Mouse (Mus musculus): ENCODE results near the gene 1700034J05Rik. TPM values are rescaled to one million over a fixed set of nuclear protein-coding genes. Genes with fewer than 3 reads are reported as not detected.

Gene 1700034J05Rik
- not detected for total RNA-seq (2021)
- polyA plus RNA-seq (2012; rRNA removed), result not detected in 2 replicates
- long read RNA-seq, result 0 reads

DNA sequence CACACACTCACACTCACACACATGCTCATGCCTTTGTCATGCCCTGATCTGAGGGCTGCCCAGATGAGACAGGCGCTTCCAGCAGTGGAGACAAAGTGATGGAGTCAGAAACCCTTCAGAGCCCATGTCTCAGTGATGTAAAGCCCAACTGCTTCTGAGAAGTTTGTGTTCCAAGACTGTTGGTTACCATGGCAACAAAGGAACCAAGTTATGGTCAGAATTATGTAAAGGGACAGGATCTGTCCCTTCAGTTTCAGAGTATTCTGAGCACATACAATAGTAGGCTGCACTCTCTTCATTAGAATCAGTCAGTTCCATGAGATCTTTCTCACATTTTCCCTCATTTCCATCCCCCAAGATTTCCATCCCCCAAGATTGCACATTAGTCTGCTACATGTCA, at the start of gene 1700034J05Rik:
Gene 1700034J05Rik, minus strand, starts transcription at position 165 of the 400 bp plus-strand sequence.
- H3K27ac ChIP-seq, result no peak within 1 kb of the TSS
- intact Hi-C loops (cut with DNase I), result no loop called here
- DNase-seq, result no peak
- 80% methylated on average over 1 of the region's 1 CpGs for whole genome bisulfite sequencing
- TF ChIP-seq POLR2A (IDR thresholded peaks at IDR 0.05; ENCODE audit: insufficient read depth, low read depth, low read length), result no peak
- no peak for TF ChIP-seq CTCF (IDR thresholded peaks at IDR 0.05)
- no peak for TF ChIP-seq EP300 (IDR thresholded peaks at IDR 0.05; ENCODE audit: insufficient read depth, low read depth, low read length)
- peaks cover 4% of the 10 kb centered on the region; the same call in 1 of the 2 replicates for H3K36me3 ChIP-seq (ENCODE audit: control insufficient read depth, insufficient read depth, low read length)
- H3K27me3 ChIP-seq (ENCODE audit: control insufficient read depth, insufficient read depth, low read length), result no peaks in the 10 kb centered on the region
- no peak within 1 kb of the TSS for H3K9ac ChIP-seq (ENCODE audit: low read depth, low read length)
- H3K79me2 ChIP-seq (replicated peaks; ENCODE audit: control insufficient read depth, insufficient read depth, low read length), result peaks cover 5% of the 10 kb centered on the region
- no peak within 1 kb of the TSS for H3K4me3 ChIP-seq
- H3K4me1 ChIP-seq (ENCODE audit: control insufficient read depth, insufficient read depth, low read length), result peaks cover 8% of the 10 kb centered on the region

DNA sequence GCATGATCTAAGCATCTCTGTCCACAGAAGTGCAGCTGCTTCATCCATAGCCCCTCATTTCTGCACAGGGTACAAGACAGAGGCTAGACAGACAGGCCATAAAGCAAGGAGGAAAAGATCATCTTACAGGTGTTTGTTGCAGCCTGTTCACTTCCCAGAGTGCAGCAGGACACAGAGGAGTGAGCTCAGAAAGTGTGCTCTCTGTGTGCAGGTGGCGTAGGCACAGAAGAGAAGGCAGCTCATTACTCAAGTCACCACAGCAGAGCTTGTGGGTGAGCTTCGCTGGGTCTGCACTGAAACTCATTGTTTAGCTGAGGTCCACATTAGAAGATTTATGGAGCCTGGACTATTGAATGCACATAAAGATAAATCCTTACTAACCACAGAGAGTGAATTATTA, 45.5 kb upstream of the 1700034J05Rik start:
- DNase-seq, result no peak
- H3K4me1 ChIP-seq (ENCODE audit: control insufficient read depth, insufficient read depth, low read length), result no peaks in the 10 kb centered on the region
- H3K4me3 ChIP-seq, result no peak overlapping the region
- no peak overlapping the region for H3K9ac ChIP-seq (ENCODE audit: low read depth, low read length)
- intact Hi-C loops (cut with DNase I), result loop anchor here (10.0 kb wide), 2 partner anchors 345 to 955 kb away; no protein-coding TSS in a partner anchor
- TF ChIP-seq EP300 (IDR thresholded peaks at IDR 0.05; ENCODE audit: insufficient read depth, low read depth, low read length), result no peak
- no peak for TF ChIP-seq POLR2A (IDR thresholded peaks at IDR 0.05; ENCODE audit: insufficient read depth, low read depth, low read length)
- TF ChIP-seq CTCF (IDR thresholded peaks at IDR 0.05), result no peak
- no peaks in the 10 kb centered on the region; the same call in 1 of the 2 replicates for H3K36me3 ChIP-seq (ENCODE audit: control insufficient read depth, insufficient read depth, low read length)
- 93% methylated on average over 2 of the region's 2 CpGs for WGBS
- H3K27ac ChIP-seq, result no peak overlapping the region
- no peaks in the 10 kb centered on the region for H3K79me2 ChIP-seq (replicated peaks; ENCODE audit: control insufficient read depth, insufficient read depth, low read length)
- H3K27me3 ChIP-seq (ENCODE audit: control insufficient read depth, insufficient read depth, low read length), result no peaks in the 10 kb centered on the region

DNA sequence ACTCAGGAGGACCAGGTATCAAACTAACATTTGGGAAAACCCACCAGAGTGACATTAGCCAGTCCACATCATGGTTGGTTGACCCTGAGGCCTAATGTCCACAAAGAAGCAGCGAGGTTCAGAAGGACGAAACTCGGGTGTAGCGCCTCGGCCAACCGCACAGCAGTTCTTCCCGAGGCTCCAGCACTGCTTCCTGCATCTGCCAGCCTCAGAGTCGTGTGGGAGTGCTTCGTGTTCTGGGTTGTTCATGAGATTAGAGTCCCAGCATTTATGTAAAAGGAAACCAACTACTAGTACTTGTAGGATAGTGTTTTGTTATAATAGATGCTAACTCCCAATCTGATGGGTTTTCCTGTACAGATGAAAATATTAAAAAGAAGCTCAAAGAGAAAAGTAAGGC, 45.1 kb upstream of the 1700034J05Rik start:
- Histone ChIP-seq H3K79me2 (replicated peaks; ENCODE audit: control insufficient read depth, insufficient read depth, low read length) (no peaks in the 10 kb centered on the region), H3K4me1 (ENCODE audit: control insufficient read depth, insufficient read depth, low read length) (no peaks in the 10 kb centered on the region), H3K9ac (ENCODE audit: low read depth, low read length) (no peak overlapping the region), H3K36me3 (ENCODE audit: control insufficient read depth, insufficient read depth, low read length) (peaks cover 3% of the 10 kb centered on the region; the same call in 1 of the 2 replicates), H3K4me3 (no peak overlapping the region), H3K27ac (no peak overlapping the region), H3K27me3 (ENCODE audit: control insufficient read depth, insufficient read depth, low read length) (no peaks in the 10 kb centered on the region)
- TF ChIP-seq CTCF (IDR thresholded peaks at IDR 0.05) (no peak), EP300 (IDR thresholded peaks at IDR 0.05; ENCODE audit: insufficient read depth, low read depth, low read length) (no peak), POLR2A (IDR thresholded peaks at IDR 0.05; ENCODE audit: insufficient read depth, low read depth, low read length) (no peak)
- intact Hi-C loops (cut with DNase I), result loop anchor here (10.0 kb wide), 1 partner anchor 345 kb away; no protein-coding TSS in a partner anchor
- no peak for DNase-seq
- WGBS, result 82% methylated on average over 9 of the region's 9 CpGs

DNA sequence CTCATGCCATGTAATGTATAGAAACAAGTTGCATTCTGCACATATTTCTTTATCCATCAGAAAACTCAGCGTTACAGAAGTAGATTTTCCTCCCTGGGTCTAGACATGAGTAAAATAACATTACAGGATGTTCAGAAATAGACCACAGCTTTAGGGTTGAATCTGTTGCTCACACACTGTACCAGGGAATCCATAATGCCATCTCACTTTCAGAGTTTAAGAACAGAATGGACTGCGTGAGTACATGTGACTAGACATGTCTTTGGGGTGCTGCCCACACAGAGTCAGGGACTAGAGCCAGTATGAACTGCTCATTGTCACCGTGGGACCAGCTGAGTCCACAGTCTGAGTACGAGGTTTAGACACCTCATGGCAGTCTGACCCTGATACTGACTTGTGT, 44.5 kb upstream of the 1700034J05Rik start:
- TF ChIP-seq CTCF (IDR thresholded peaks at IDR 0.05) (no peak), EP300 (IDR thresholded peaks at IDR 0.05; ENCODE audit: insufficient read depth, low read depth, low read length) (no peak), POLR2A (IDR thresholded peaks at IDR 0.05; ENCODE audit: insufficient read depth, low read depth, low read length) (no peak)
- 86% methylated on average over 4 of the region's 4 CpGs for WGBS
- Histone ChIP-seq H3K27me3 (ENCODE audit: control insufficient read depth, insufficient read depth, low read length) (no peaks in the 10 kb centered on the region), H3K4me1 (ENCODE audit: control insufficient read depth, insufficient read depth, low read length) (no peaks in the 10 kb centered on the region), H3K9ac (ENCODE audit: low read depth, low read length) (no peak overlapping the region), H3K79me2 (replicated peaks; ENCODE audit: control insufficient read depth, insufficient read depth, low read length) (no peaks in the 10 kb centered on the region), H3K36me3 (ENCODE audit: control insufficient read depth, insufficient read depth, low read length) (peaks cover 3% of the 10 kb centered on the region; the same call in 1 of the 2 replicates), H3K4me3 (no peak overlapping the region), H3K27ac (no peak overlapping the region)
- intact Hi-C loops (cut with DNase I), result loop anchor here (10.0 kb wide), 1 partner anchor 344 kb away; no protein-coding TSS in a partner anchor
- no peak for DNase-seq

DNA sequence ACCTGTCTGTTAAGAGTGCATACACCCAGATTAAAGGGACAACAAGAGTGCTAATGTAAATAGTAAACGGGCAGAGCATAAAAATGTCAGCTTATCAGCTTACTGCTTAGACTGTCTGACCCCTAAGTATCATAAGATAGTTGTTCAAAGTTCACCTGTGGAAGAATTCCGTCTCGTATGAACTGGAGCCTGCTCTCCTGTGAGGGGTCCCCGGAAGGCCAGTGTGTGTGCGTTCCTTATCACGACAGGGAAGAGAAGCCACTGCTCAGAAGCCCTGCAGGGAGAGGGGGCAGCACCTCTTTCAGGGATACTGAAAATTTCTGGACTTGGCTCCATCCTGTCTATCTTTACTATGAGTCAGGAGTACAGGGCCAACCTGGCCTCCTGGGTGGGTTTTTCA, 42.8 kb upstream of the 1700034J05Rik start:
- Histone ChIP-seq H3K4me3 (no peak overlapping the region), H3K4me1 (ENCODE audit: control insufficient read depth, insufficient read depth, low read length) (no peaks in the 10 kb centered on the region), H3K36me3 (ENCODE audit: control insufficient read depth, insufficient read depth, low read length) (peaks cover 3% of the 10 kb centered on the region; the same call in 1 of the 2 replicates), H3K27me3 (ENCODE audit: control insufficient read depth, insufficient read depth, low read length) (no peaks in the 10 kb centered on the region), H3K9ac (ENCODE audit: low read depth, low read length) (no peak overlapping the region), H3K27ac (no peak overlapping the region), H3K79me2 (replicated peaks; ENCODE audit: control insufficient read depth, insufficient read depth, low read length) (no peaks in the 10 kb centered on the region)
- TF ChIP-seq POLR2A (IDR thresholded peaks at IDR 0.05; ENCODE audit: insufficient read depth, low read depth, low read length) (no peak), CTCF (IDR thresholded peaks at IDR 0.05) (no peak), EP300 (IDR thresholded peaks at IDR 0.05; ENCODE audit: insufficient read depth, low read depth, low read length) (no peak)
- WGBS, result 76% methylated on average over 6 of the region's 6 CpGs
- intact Hi-C loops (cut with DNase I), result loop anchor here (10.0 kb wide), 1 partner anchor 342 kb away; no protein-coding TSS in a partner anchor
- DNase-seq, result no peak

DNA sequence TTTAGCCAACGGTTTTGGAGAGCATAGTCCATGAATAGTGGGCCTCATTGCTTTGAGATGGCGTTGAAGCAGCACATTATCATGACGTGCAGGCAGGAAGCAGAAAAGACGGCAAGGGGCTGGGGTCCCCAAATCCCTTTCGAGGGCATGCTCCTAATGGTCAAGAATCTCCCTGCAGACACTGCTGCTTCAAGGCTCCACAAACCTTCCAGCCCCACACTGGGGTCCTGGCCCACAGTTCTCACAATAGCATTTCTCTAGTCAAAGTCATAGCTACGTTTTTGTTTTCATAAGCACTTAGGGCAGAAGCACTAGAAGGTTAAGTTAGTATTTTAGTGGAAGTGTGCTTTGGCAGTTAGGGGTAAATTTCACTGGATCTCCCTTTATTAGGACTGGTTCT, 41.7 kb upstream of the 1700034J05Rik start:
- no peak for TF ChIP-seq EP300 (IDR thresholded peaks at IDR 0.05; ENCODE audit: insufficient read depth, low read depth, low read length)
- TF ChIP-seq POLR2A (IDR thresholded peaks at IDR 0.05; ENCODE audit: insufficient read depth, low read depth, low read length), result no peak
- TF ChIP-seq CTCF (IDR thresholded peaks at IDR 0.05), result no peak
- Histone ChIP-seq H3K36me3 (ENCODE audit: control insufficient read depth, insufficient read depth, low read length) (peaks cover 3% of the 10 kb centered on the region; the same call in 1 of the 2 replicates), H3K9ac (ENCODE audit: low read depth, low read length) (no peak overlapping the region), H3K4me1 (ENCODE audit: control insufficient read depth, insufficient read depth, low read length) (no peaks in the 10 kb centered on the region), H3K4me3 (no peak overlapping the region), H3K27me3 (ENCODE audit: control insufficient read depth, insufficient read depth, low read length) (no peaks in the 10 kb centered on the region), H3K27ac (no peak overlapping the region), H3K79me2 (replicated peaks; ENCODE audit: control insufficient read depth, insufficient read depth, low read length) (no peaks in the 10 kb centered on the region)
- no peak for DNase-seq
- intact Hi-C loops (cut with DNase I), result loop anchor here (2.0 to 10.0 kb wide), 2 partner anchors 171 to 341 kb away; no protein-coding TSS in a partner anchor
- WGBS, result 86% methylated on average over 6 of the region's 6 CpGs

All from heart, adult 2 months (tissue).